Mouse (Mus musculus): ENCODE data around the gene Pirb. TPM values are rescaled to one million over a fixed set of nuclear protein-coding genes. Genes with fewer than 3 reads are reported as not detected.
A peak's percentile ranks its signal among the peaks of the same experiment; 100 is the strongest.
"Not testable (repeated sequence)": the region's sequence is repeated elsewhere in the genome, so short reads cannot be mapped to it uniquely, and the experiment has no call there.

Gene Pirb
- polyA plus RNA-seq, 1 experiment from 2014 or later: 5.3 TPM

DNA sequence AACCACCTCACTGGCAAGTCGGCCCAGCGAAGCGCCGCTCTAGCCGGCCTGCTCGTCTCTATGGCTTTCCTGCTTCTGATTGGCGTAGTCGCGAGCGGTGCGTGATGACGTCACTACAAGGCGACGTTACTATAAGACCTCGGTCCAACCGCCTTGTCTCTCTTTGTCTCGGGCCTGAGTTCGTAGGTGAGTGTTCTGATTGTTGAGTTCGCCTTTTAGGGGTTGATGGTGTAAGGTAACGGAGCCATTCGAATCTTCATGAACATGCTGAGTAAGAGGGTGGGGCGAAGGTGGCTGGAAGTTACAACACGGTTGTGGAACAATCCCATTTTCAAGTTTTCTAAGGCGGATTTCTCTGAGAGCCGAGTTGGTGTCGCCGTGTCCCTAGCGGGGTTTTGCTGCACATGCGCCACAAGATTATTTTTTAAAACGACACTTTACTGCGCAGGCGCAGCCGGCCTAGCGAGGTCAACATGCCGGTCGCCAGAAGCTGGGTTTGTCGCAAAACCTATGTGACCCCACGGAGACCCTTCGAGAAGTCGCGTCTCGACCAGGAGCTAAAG is 16.2 kb downstream of the Pirb start, which contains the start of gene Rps9:
Rps9 (plus strand) TSS at position 115 of the 563 bp plus-strand sequence.
- peaks cover 13% of the 10 kb centered on the region; the same call in 1 of the 2 replicates for H3K4me1 ChIP-seq (ENCODE audit: insufficient read depth, low read depth, low read length)
- peak within 1 kb of the TSS; percentile 66 for H3K4me3 ChIP-seq (ENCODE audit: low read depth, low read length)
- peak; percentile 99 for DNase-seq (ENCODE audit: low spot score)
- peaks cover 9% of the 10 kb centered on the region; the same call in 1 of the 2 replicates for H3K36me3 ChIP-seq (ENCODE audit: insufficient read depth, low read length)
- H3K27ac ChIP-seq (ENCODE audit: low read length): peak within 1 kb of the TSS; percentile 88
- 1% methylated on average over 42 of the region's 42 CpGs for WGBS
- no peak; the same call in 1 of the 2 replicates for TF ChIP-seq EP300 (IDR thresholded peaks at IDR 0.05)
- peak; percentile 49 for TF ChIP-seq CTCF (IDR thresholded peaks at IDR 0.05)
- ATAC-seq: peak; percentile 96
- peak within 1 kb of the TSS; percentile 88 for H3K4me2 ChIP-seq (replicated peaks; ENCODE audit: low read depth, low read length)
- no peaks in the 10 kb centered on the region for H3K9me3 ChIP-seq (ENCODE audit: low read length)
- no peaks in the 10 kb centered on the region for H3K27me3 ChIP-seq (replicated peaks; ENCODE audit: insufficient read depth, low read length)
- peak within 1 kb of the TSS; percentile 45 for H3K9ac ChIP-seq (replicated peaks; ENCODE audit: low read depth)

GRCm38 (mm10) chr7:3703148-3703878 is 16.9 kb downstream of the Pirb start:
- no peak for TF ChIP-seq EP300 (IDR thresholded peaks at IDR 0.05)
- no peak for TF ChIP-seq CTCF (IDR thresholded peaks at IDR 0.05)
- Histone ChIP-seq H3K9me3 (ENCODE audit: low read length) (no peaks in the 10 kb centered on the region), H3K36me3 (ENCODE audit: insufficient read depth, low read length) (peaks cover 9% of the 10 kb centered on the region; the same call in 1 of the 2 replicates), H3K4me3 (ENCODE audit: low read depth, low read length) (peak overlapping the region; percentile 66), H3K4me2 (replicated peaks; ENCODE audit: low read depth, low read length) (peak overlapping the region; percentile 88), H3K27me3 (replicated peaks; ENCODE audit: insufficient read depth, low read length) (no peaks in the 10 kb centered on the region), H3K9ac (replicated peaks; ENCODE audit: low read depth) (peak overlapping the region; percentile 24; the same call in 1 of the 2 replicates), H3K4me1 (ENCODE audit: insufficient read depth, low read depth, low read length) (peaks cover 13% of the 10 kb centered on the region; the same call in 1 of the 2 replicates), H3K27ac (ENCODE audit: low read length) (peak overlapping the region; percentile 88; the same call in 1 of the 2 replicates)
- DNase-seq (ENCODE audit: low spot score) (no peak), ATAC-seq (peak; percentile 33)
- WGBS: 18% methylated on average over 6 of the region's 6 CpGs

DNA sequence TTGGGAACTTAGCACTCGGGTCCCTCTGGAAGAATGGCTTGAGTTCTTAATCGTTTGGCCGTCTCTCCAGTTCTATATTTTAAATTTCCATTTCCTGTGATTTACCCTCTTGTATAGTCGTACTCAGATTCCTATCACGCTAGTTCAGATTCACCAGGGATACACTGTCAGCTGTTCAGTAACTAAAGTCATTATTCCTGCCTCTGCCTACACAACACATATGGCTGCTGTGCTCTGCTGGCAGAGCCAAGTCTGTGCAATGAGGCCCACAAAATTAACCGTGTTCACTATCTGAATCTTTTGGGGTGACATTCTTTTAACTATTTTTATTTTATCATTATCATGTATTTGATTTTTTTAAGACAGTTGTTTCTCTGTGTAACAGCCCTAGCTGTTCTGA is 21.7 kb downstream of the Pirb start:
- H3K27ac ChIP-seq (ENCODE audit: low read length): no peak overlapping the region
- H3K4me3 ChIP-seq (ENCODE audit: low read depth, low read length): no peak overlapping the region
- TF ChIP-seq EP300 (IDR thresholded peaks at IDR 0.05) (no peak), CTCF (IDR thresholded peaks at IDR 0.05) (no peak)
- H3K9ac ChIP-seq (replicated peaks; ENCODE audit: low read depth): no peak overlapping the region
- peaks cover 1% of the 10 kb centered on the region; the same call in 1 of the 2 replicates for H3K4me1 ChIP-seq (ENCODE audit: insufficient read depth, low read depth, low read length)
- DNase-seq (ENCODE audit: low spot score) (no peak), ATAC-seq (no peak)
- H3K4me2 ChIP-seq (replicated peaks; ENCODE audit: low read depth, low read length): no peak overlapping the region
- H3K27me3 ChIP-seq (replicated peaks; ENCODE audit: insufficient read depth, low read length): no peaks in the 10 kb centered on the region
- H3K36me3 ChIP-seq (ENCODE audit: insufficient read depth, low read length): peaks cover 5% of the 10 kb centered on the region; the same call in 1 of the 2 replicates
- WGBS: 91% methylated on average over 6 of the region's 6 CpGs
- no peaks in the 10 kb centered on the region for H3K9me3 ChIP-seq (ENCODE audit: low read length)

DNA sequence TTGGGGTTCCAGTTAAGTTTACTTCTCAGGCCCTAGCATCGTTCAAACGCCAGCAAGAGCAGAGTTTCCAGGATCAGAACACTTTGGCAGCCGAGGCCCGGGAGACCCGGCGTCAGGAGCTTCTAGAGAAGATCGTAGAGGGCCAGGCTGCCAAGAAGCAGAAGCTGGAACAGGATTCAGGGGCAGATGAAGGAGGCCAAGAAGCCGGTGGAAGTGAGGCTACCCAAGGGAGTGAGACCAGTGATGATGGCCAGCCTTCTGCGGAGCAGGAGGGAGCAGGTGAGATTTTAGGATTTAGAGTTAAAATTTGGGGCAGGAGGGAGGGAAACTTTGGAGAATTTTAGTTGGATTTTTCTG is 25.3 kb downstream of the Pirb start:
- not testable (repeated sequence) for H3K27me3 ChIP-seq (replicated peaks; ENCODE audit: insufficient read depth, low read length); H3K36me3 ChIP-seq (ENCODE audit: insufficient read depth, low read length); H3K4me1 ChIP-seq (ENCODE audit: insufficient read depth, low read depth, low read length); ATAC-seq; H3K9me3 ChIP-seq (ENCODE audit: low read length)
- peak overlapping the region; percentile 96 for H3K4me2 ChIP-seq (replicated peaks; ENCODE audit: low read depth, low read length)
- 5% methylated on average over 9 of the region's 9 CpGs for WGBS
- peak overlapping the region; percentile 75 for H3K4me3 ChIP-seq (ENCODE audit: low read depth, low read length)
- peak overlapping the region; percentile 71 for H3K9ac ChIP-seq (replicated peaks; ENCODE audit: low read depth)
- H3K27ac ChIP-seq (ENCODE audit: low read length): peak overlapping the region; percentile 94
- peak; percentile 20 for DNase-seq (ENCODE audit: low spot score)

DNA sequence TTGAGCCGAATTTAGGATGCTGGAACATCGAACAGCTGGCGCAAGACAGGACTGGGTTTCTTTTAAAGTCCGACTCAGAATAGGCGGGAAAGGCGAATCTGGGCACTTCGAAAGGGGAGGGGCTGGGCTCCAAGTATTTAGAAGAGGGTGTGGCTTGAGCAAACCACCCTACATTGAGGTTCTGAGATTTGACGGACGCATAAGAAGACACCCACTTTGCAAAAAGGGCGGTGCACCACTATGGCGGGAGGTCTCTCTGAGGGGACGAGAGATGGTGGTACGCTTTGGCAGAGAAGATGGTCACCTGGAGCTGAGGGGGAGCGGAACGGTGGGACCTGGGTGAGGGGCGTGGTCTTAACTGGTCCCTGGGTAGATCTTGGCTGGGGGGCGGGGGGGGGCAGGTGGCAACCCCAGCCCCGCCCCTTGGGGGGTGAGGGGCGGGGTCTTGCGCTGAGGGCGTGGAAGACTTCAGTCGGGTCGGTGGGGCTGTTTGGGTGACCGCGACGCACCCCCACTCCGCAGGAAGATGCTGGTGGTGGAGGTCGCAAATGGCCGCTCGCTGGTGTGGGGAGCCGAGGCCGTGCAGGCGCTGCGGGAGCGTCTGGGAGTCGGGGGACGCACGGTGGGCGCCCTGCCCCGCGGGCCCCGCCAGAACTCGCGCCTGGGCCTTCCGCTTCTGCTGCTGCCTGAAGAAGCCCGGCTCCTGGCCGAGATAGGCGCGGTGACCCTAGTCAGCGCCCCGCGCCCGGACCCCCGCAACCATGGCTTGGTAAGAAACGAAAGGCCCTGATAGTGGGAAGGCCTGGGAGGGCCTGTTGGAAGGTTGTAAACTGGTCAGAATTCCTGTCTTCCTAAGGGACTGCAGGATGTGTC is 25.9 kb downstream of the Pirb start:
- no peak for TF ChIP-seq CTCF (IDR thresholded peaks at IDR 0.05)
- TF ChIP-seq EP300 (IDR thresholded peaks at IDR 0.05): no peak
- H3K36me3 ChIP-seq (ENCODE audit: insufficient read depth, low read length): peaks cover 5% of the 10 kb centered on the region; the same call in 1 of the 2 replicates
- no peaks in the 10 kb centered on the region for H3K27me3 ChIP-seq (replicated peaks; ENCODE audit: insufficient read depth, low read length)
- H3K27ac ChIP-seq (ENCODE audit: low read length): peak overlapping the region; percentile 94
- ATAC-seq (peak; percentile 56), DNase-seq (ENCODE audit: low spot score) (peak; percentile 97)
- peak overlapping the region; percentile 96 for H3K4me2 ChIP-seq (replicated peaks; ENCODE audit: low read depth, low read length)
- WGBS: 1% methylated on average over 45 of the region's 55 CpGs
- H3K9ac ChIP-seq (replicated peaks; ENCODE audit: low read depth): peak overlapping the region; percentile 71
- H3K9me3 ChIP-seq (ENCODE audit: low read length): no peaks in the 10 kb centered on the region
- H3K4me3 ChIP-seq (ENCODE audit: low read depth, low read length): peak overlapping the region; percentile 75
- H3K4me1 ChIP-seq (ENCODE audit: insufficient read depth, low read depth, low read length): 0 out of 2 replicates have a peak, but pooled peaks cover 3% of the 10 kb centered on the region

GRCm38 (mm10) chr7:3693809-3694075 is 26.4 kb downstream of the Pirb start:
- Histone ChIP-seq H3K27ac (ENCODE audit: low read length) (peak overlapping the region; percentile 94), H3K27me3 (replicated peaks; ENCODE audit: insufficient read depth, low read length) (no peaks in the 10 kb centered on the region), H3K4me3 (ENCODE audit: low read depth, low read length) (peak overlapping the region; percentile 75), H3K9me3 (ENCODE audit: low read length) (no peaks in the 10 kb centered on the region), H3K4me1 (ENCODE audit: insufficient read depth, low read depth, low read length) (0 out of 2 replicates have a peak, but pooled peaks cover 3% of the 10 kb centered on the region), H3K9ac (replicated peaks; ENCODE audit: low read depth) (peak overlapping the region; percentile 71), H3K4me2 (replicated peaks; ENCODE audit: low read depth, low read length) (peak overlapping the region; percentile 96), H3K36me3 (ENCODE audit: insufficient read depth, low read length) (peaks cover 5% of the 10 kb centered on the region; the same call in 1 of the 2 replicates)
- TF ChIP-seq EP300 (IDR thresholded peaks at IDR 0.05): no peak
- no peak for TF ChIP-seq CTCF (IDR thresholded peaks at IDR 0.05)
- WGBS: under 1% methylated on average over 18 of the region's 18 CpGs
- no peak for ATAC-seq
- DNase-seq (ENCODE audit: low spot score): no peak

Measured in lung, postnatal 0 days (tissue).